In the genomic region with DNA sequence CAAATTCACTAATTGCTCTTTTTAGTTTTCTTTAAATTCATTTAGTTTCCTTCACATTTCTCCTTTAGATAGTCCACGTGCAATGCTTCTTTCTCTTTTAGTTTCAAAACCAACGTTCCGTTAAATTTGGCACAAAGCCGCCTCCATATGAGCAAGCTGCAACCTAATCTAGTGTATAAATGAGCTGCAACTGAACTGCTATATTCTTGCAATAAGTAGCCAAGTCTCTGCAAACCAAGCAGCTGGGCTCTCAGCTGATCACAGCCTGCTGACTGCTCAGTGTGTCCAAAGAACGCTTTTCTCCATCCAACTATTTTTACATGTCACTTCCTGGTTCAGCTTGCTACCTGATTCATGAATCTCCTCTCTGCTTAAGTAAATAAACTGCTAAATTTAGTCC, we compare ENCODE assay signal across 8 mouse cellular contexts.
DNase-seq lines count a peak whose midpoint lies in the region; ATAC-seq and TF ChIP-seq lines count a peak whose summit lies in the region.
"Had no signal": no experiment of that assay in that cellular context is flagged by ENCODE, and none has a peak within 500 bp of the region (broad histone marks: within the 10 kb centered on the region; RNA-seq: fewer than 3 reads in every experiment).

No protein-coding gene starts in this region.

- no peaks in the 10 kb centered on the region for H3K27me3 ChIP-seq in midbrain, postnatal 0 days (ENCODE audit: insufficient read depth, low read length)
- no peaks in the 10 kb centered on the region for H3K27me3 ChIP-seq in midbrain, embryonic 11.5 days (ENCODE audit: control insufficient read depth, insufficient read depth, low read length)
- H3K27me3 ChIP-seq in forebrain, embryonic 16.5 days (replicated peaks; ENCODE audit: control insufficient read depth, insufficient read depth, low read length) = no peaks in the 10 kb centered on the region
- H3K27me3 ChIP-seq in liver, embryonic 12.5 days (replicated peaks) = no peaks in the 10 kb centered on the region
- H3K27me3 ChIP-seq: Patski had no signal

- H3K27ac ChIP-seq in midbrain, postnatal 0 days (ENCODE audit: low read depth, low read length) = no peak overlapping the region
- no peak overlapping the region for H3K27ac ChIP-seq in midbrain, embryonic 11.5 days (ENCODE audit: low read depth, low read length)
- H3K27ac ChIP-seq in forebrain, embryonic 16.5 days (ENCODE audit: low read length) = no peak overlapping the region; the same call in 1 of the 2 replicates
- H3K27ac ChIP-seq in liver, embryonic 12.5 days = no peak overlapping the region

- DNase-seq in midbrain, postnatal 0 days (ENCODE audit: low spot score) = peak; percentile 85
- no peak for DNase-seq in midbrain, embryonic 11.5 days (ENCODE audit: low spot score, missing footprints)
- peak; percentile 38 for DNase-seq in left cerebral cortex, adult 11 months (ENCODE audit: low spot score)
- peak; percentile 83 for DNase-seq in telencephalon, adult 2 months (ENCODE audit: low read depth, low spot score)
- DNase-seq in adrenal gland, postnatal 4 days (ENCODE audit: low spot score in 2 of 2) = no peak

- H3K4me2 ChIP-seq in midbrain, postnatal 0 days (ENCODE audit: low read depth, low read length, poor library complexity, severe bottlenecking) = no peak overlapping the region
- no peak overlapping the region for H3K4me2 ChIP-seq in midbrain, embryonic 11.5 days
- H3K4me2 ChIP-seq in forebrain, embryonic 16.5 days (ENCODE audit: low read length) = no peak overlapping the region
- no peak overlapping the region for H3K4me2 ChIP-seq in liver, embryonic 12.5 days

- no peak overlapping the region for H3K4me3 ChIP-seq in midbrain, postnatal 0 days (ENCODE audit: low read depth, low read length)
- H3K4me3 ChIP-seq in midbrain, embryonic 11.5 days (ENCODE audit: low read depth, low read length) = no peak overlapping the region
- no peak overlapping the region for H3K4me3 ChIP-seq in forebrain, embryonic 16.5 days (replicated peaks; ENCODE audit: low read length)
- H3K4me3 ChIP-seq in liver, embryonic 12.5 days = no peak overlapping the region

- H3K36me3 ChIP-seq in midbrain, postnatal 0 days (ENCODE audit: insufficient read depth, low read length) = no peaks in the 10 kb centered on the region
- no peaks in the 10 kb centered on the region for H3K36me3 ChIP-seq in midbrain, embryonic 11.5 days (ENCODE audit: control insufficient read depth, insufficient read depth, low read length)
- H3K36me3 ChIP-seq in forebrain, embryonic 16.5 days (ENCODE audit: control insufficient read depth, insufficient read depth) = no peaks in the 10 kb centered on the region
- no peaks in the 10 kb centered on the region for H3K36me3 ChIP-seq in liver, embryonic 12.5 days

- 68% methylated on average over 5 of the region's 5 CpGs for WGBS in midbrain, postnatal 0 days
- WGBS in midbrain, embryonic 11.5 days = 79% methylated on average over 5 of the region's 5 CpGs
- WGBS in forebrain, embryonic 16.5 days = 22% methylated on average over 5 of the region's 5 CpGs
- 72% methylated on average over 5 of the region's 5 CpGs for WGBS in liver, embryonic 12.5 days (ENCODE audit: insufficient replicate concordance)

- no peak for TF ChIP-seq CTCF in midbrain, postnatal 0 days (IDR thresholded peaks at IDR 0.05)

- no peak for ATAC-seq in midbrain, postnatal 0 days (ENCODE audit: low FRiP score)
- ATAC-seq in midbrain, embryonic 11.5 days (ENCODE audit: low FRiP score) = no peak
- ATAC-seq in forebrain, embryonic 16.5 days = peak; percentile 97
- ATAC-seq in liver, embryonic 12.5 days = no peak
- ATAC-seq: Patski had no signal

- no peak overlapping the region for H3K9ac ChIP-seq in midbrain, postnatal 0 days (replicated peaks; ENCODE audit: low read length, poor library complexity, severe bottlenecking)
- H3K9ac ChIP-seq in midbrain, embryonic 11.5 days (ENCODE audit: low read length) = no peak overlapping the region
- H3K9ac ChIP-seq in forebrain, embryonic 16.5 days (replicated peaks; ENCODE audit: low read depth, low read length) = no peak overlapping the region
- H3K9ac ChIP-seq in liver, embryonic 12.5 days = no peak overlapping the region

- no peaks in the 10 kb centered on the region for H3K9me3 ChIP-seq in midbrain, postnatal 0 days (ENCODE audit: low read length)
- H3K9me3 ChIP-seq in midbrain, embryonic 11.5 days (ENCODE audit: control insufficient read depth, low read length) = no peaks in the 10 kb centered on the region
- H3K9me3 ChIP-seq in forebrain, embryonic 16.5 days (ENCODE audit: control insufficient read depth, low read length) = no peaks in the 10 kb centered on the region
- H3K9me3 ChIP-seq in liver, embryonic 12.5 days (replicated peaks) = no peaks in the 10 kb centered on the region

- no peaks in the 10 kb centered on the region for H3K4me1 ChIP-seq in midbrain, postnatal 0 days (ENCODE audit: insufficient read depth, low read length)
- no peaks in the 10 kb centered on the region for H3K4me1 ChIP-seq in midbrain, embryonic 11.5 days (ENCODE audit: control insufficient read depth, insufficient read depth, low read length)
- peaks cover 7% of the 10 kb centered on the region; the same call in 1 of the 2 replicates for H3K4me1 ChIP-seq in forebrain, embryonic 16.5 days (replicated peaks; ENCODE audit: control insufficient read depth, insufficient read depth, low read length)
- no peaks in the 10 kb centered on the region for H3K4me1 ChIP-seq in liver, embryonic 12.5 days

Comparison
In these comparisons a context has a peak if more than half of its experiments do, and no peak if none do; other contexts are left out.
1. DNase-seq: peak in midbrain, postnatal 0 days (single experiment), left cerebral cortex, adult 11 months (single experiment) and telencephalon, adult 2 months (single experiment); none in midbrain, embryonic 11.5 days (single experiment) and adrenal gland, postnatal 4 days (0 of 2).